Mouse (Mus musculus) liver, adult 2 months (tissue): ENCODE measurements around the gene Fam69a. TPM values are rescaled to one million over a fixed set of nuclear protein-coding genes. Genes with fewer than 3 reads are reported as not detected.

Source experiments
- DNase-seq: peaks from one replicate; pipeline ENCODE4 v3.0.0-alpha.2; 2011; ENCODE audit warnings: low read depth, low spot score; ENCODE audit errors: extremely low read depth
- H3K27ac ChIP-seq: fragments of 200-500 bp; replicated peaks from 2 replicates; pipeline ENCODE4 v1.5.1; 2012; ENCODE audit warnings: low read depth, mild to moderate bottlenecking, control low read depth, inconsistent platforms, low read length; ENCODE audit not compliant: insufficient read depth
- H3K27me3 ChIP-seq: fragments of 200-500 bp; 2 replicates; pipeline ENCODE4 v1.6.1; 2012; ENCODE audit warnings: mild to moderate bottlenecking, moderate library complexity, low read length, inconsistent platforms; ENCODE audit not compliant: control insufficient read depth, insufficient read depth
- H3K36me3 ChIP-seq: fragments of 200-500 bp; 2 replicates; pipeline ENCODE4 v1.6.1; 2012; ENCODE audit warnings: low read length, inconsistent platforms; ENCODE audit not compliant: control insufficient read depth, insufficient read depth
- H3K4me1 ChIP-seq: fragments of 200-500 bp; 2 replicates; pipeline ENCODE4 v1.6.1; 2011; ENCODE audit warnings: low read length; ENCODE audit not compliant: control insufficient read depth, insufficient read depth
- H3K4me3 ChIP-seq: fragments of 200-500 bp; 2 replicates; pipeline ENCODE4 v1.5.1; 2011; ENCODE audit warnings: low read depth, mild to moderate bottlenecking, control low read depth, low read length, moderate library complexity; ENCODE audit not compliant: insufficient read depth
- H3K79me2 ChIP-seq: fragments of 200-500 bp; 2 replicates; pipeline ENCODE4 v1.6.1; 2012; ENCODE audit warnings: inconsistent platforms, mild to moderate bottlenecking, low read length, moderate library complexity; ENCODE audit not compliant: control insufficient read depth, insufficient read depth
- H3K9ac ChIP-seq: fragments of 200-500 bp; 2 replicates; pipeline ENCODE4 v1.6.1; 2012; ENCODE audit warnings: low read depth, mild to moderate bottlenecking, control low read depth, inconsistent platforms, low read length
- CTCF ChIP-seq: fragments of 200-500 bp; IDR thresholded peaks from 2 replicates; pipeline ENCODE4 v1.5.1; 2011; ENCODE audit warnings: low read depth, low read length, control low read depth
- POLR2A ChIP-seq: fragments of 200-500 bp; IDR thresholded peaks from 2 replicates; pipeline ENCODE4 v1.6.1; 2011; ENCODE audit warnings: low read length, control low read depth; ENCODE audit not compliant: insufficient read depth; ENCODE audit errors: extremely low read depth
- WGBS: fragments of 180-500 bp; shearing (Covaris S2); methylation state at CpG from one replicate; pipeline ENCODE4 v1.1.7; 2018; 5-methylcytosine and 5-hydroxymethylcytosine counted together
- polyA plus RNA-seq: library from polyadenylated mRNA; depleted of rRNA; stranded (reverse); fragments of >200 nt; gene quantifications from 2 replicates; pipeline ENCODE4 v1.2.3, GENCODE M21; 2012
- total RNA-seq: library from RNA; depleted of rRNA; stranded (reverse); fragments of >200 nt; gene quantifications from 2 replicates; pipeline ENCODE4 v1.2.3, GENCODE M21; 2014

Fam69a gene
- total and polyA plus RNA-seq, 2 experiments = 1.4 to 5.3 TPM

DNA sequence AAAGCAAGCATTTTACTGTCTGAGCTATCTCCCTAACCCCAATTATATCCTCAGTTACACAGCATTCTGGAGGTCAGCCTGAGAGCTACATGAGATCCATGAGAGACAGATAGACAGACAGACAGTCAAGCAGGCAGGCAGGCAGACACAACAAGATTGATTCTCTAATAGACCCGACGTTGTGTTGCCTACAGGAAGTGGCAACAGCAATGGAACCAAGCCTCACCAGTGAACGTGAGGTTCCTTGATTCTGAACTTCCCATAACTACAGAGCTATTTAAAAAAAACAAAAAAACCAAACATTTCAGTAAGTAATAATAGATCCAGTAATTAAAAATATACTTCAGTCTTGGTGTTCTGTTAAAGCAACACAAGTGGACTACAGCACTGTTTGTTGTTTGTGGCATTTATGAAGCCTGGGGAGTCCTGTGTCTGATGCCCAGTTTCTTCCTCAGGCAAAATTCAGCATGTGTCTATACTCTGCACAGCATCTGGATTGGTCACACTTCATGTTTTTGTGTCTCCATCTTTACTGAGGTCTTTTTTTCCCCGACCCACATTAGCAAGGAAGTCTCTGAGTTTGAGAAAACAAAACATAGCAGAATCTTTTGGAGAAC, 19.9 kb downstream of the Fam69a start:
- H3K4me1 ChIP-seq = peaks cover 3% of the 10 kb centered on the region

DNA sequence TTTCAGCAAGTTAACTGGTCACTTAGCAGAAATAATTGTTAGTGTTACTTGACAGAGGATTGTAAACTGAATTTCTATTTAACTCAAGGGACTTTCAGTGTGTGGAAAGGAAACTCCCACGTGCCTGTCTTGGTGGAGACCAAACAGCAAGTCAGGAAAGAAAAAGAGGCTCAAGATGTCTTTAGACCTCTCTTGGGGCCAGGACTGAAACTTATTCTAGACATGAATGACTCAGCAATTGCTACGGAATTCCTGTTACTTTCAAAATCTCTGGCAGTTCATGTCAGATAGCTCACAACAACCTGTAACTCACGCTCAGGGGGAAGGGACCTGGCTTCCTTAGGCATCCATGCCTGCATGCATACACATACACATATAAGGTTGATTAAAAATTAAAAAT, 20.7 kb downstream of the Fam69a start:
- no peak overlapping the region for H3K9ac ChIP-seq
- H3K36me3 ChIP-seq = no peaks in the 10 kb centered on the region
- H3K27ac ChIP-seq = no peak overlapping the region
- no peak overlapping the region for H3K4me3 ChIP-seq
- TF ChIP-seq CTCF (no peak), POLR2A (no peak)
- H3K4me1 ChIP-seq = peaks cover 7% of the 10 kb centered on the region
- 57% methylated on average over 3 of the region's 3 CpGs for WGBS
- H3K27me3 ChIP-seq = no peaks in the 10 kb centered on the region
- H3K79me2 ChIP-seq = peaks cover 3% of the 10 kb centered on the region; the same call in 1 of the 2 replicates
- no peak for DNase-seq

More for the DNA sequence above, 19.9 kb downstream of the Fam69a start:
- no peak for TF ChIP-seq CTCF
- no peak for TF ChIP-seq POLR2A
- WGBS = 75% methylated on average over 4 of the region's 4 CpGs
- Histone ChIP-seq H3K9ac (no peak overlapping the region), H3K36me3 (no peaks in the 10 kb centered on the region), H3K79me2 (peaks cover 3% of the 10 kb centered on the region; the same call in 1 of the 2 replicates), H3K27me3 (no peaks in the 10 kb centered on the region), H3K4me3 (no peak overlapping the region), H3K27ac (no peak overlapping the region)
- DNase-seq = no peak

DNA sequence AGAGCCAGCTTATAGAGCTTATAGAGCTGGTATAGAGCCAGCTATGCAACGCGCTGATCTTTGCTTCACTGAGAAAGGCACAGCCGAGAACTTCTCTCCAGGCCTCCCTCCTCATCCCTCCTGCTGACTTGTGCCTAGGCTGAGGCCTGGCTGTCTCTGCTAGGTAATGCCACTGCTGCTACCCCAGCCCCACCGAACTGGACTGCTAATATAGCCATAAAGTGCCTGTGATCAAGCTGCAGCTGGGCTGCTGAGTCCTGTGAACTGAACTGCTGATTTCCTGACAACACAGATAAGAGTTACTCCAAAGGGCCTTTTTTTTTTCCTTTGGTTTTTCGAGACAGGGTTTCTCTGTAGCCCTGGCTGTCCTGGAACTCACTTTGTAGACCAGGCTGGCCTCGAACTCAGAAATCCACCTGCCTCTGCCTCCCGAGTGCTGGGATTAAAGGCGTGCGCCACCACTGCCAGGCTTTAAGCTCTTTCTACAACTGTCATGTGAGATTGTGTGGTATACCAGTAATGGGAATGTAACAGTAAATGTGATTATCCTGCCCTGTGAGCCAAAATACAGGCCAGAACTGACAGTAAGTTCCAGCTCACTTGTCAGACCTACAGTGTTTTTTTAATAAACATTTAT, 21.4 kb downstream of the Fam69a start:
- WGBS = 84% methylated on average over 9 of the region's 9 CpGs
- Histone ChIP-seq H3K36me3 (no peaks in the 10 kb centered on the region), H3K27ac (no peak overlapping the region), H3K79me2 (peaks cover 3% of the 10 kb centered on the region; the same call in 1 of the 2 replicates), H3K9ac (no peak overlapping the region), H3K4me1 (peaks cover 11% of the 10 kb centered on the region), H3K4me3 (no peak overlapping the region), H3K27me3 (no peaks in the 10 kb centered on the region)
- no peak for DNase-seq
- TF ChIP-seq CTCF (no peak), POLR2A (no peak)

DNA sequence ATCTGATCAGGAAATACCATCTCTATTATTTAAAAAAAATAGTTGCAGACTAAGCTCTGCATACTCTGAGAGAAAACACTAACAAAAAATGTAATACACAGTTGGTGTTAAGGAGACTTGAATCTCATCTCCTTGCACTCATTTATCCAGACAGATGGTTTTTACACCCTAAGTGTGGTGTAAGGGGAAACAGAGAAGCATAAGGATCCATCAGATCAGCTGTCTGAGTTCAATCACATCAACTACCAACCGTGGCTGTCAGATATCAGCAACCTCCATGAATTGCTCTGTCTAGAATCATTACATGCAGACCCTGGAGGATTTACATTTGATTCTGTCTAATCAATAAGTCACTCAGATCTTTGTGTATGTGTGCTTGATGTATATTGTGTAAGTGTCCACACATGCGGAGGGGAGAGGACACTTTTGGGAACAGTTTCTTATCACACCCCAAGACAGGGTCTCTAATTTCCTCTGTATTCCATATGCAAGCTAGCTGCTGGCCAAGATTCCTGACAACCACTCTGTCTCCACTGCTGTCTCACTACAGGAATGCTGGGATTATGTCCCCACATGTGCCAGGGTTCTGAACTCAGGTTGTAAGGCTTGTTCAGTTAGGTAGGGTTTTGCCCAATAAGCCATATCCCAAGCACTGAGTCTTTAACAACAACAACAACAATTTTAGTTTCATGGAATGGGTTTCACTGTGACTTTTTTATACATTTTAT, 22.7 kb downstream of the Fam69a start:
- H3K36me3 ChIP-seq = no peaks in the 10 kb centered on the region
- DNase-seq = no peak
- no peak overlapping the region for H3K27ac ChIP-seq
- H3K9ac ChIP-seq = no peak overlapping the region
- H3K27me3 ChIP-seq = no peaks in the 10 kb centered on the region
- 83% methylated on average over 2 of the region's 2 CpGs for WGBS
- H3K4me1 ChIP-seq = peaks cover 11% of the 10 kb centered on the region
- TF ChIP-seq POLR2A = no peak
- TF ChIP-seq CTCF = no peak
- no peak overlapping the region for H3K4me3 ChIP-seq
- H3K79me2 ChIP-seq = peaks cover 3% of the 10 kb centered on the region; the same call in 1 of the 2 replicates

DNA sequence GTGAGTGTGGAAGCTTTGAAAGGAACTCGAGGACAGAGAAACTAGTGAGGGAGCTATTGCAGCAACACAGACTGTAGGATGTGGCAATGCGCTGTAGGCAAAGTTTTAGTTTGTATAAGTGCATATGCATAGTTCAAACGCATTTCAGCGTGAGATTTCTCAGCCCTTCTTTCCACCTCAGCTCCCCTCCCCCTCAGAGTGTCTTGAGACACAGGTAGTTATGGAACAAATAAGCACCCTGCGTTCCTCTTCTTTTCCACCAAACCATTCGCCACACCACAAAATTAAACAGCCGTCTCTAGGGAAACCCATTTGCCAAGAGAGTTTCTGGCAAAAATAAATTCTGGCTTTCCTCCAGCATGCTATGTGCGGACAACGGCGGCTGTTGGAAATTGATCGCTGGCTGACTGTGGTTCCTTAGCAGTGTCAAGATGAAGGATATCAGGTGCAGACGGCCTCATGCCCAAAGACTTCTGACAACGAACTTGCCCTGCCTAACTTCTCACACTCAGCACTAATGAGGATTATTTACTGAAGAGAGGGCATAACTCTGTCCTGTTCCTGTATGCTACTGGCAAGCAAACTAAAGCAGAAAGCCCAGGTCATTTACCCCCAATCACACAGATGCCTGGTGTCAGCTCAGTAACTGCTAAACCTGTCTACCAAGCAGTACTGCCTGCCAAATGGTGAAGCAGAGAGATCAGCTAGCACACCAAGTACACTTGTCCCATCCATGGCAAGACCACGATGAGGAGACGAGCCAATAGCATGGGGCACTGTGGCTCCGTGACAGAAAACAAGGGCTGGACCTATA, 25.2 kb downstream of the Fam69a start:
- Histone ChIP-seq H3K27ac (no peak overlapping the region), H3K9ac (no peak overlapping the region), H3K36me3 (no peaks in the 10 kb centered on the region), H3K4me3 (peak overlapping the region; percentile 34), H3K79me2 (peaks cover under 1% of the 10 kb centered on the region; the same call in 1 of the 2 replicates), H3K27me3 (no peaks in the 10 kb centered on the region), H3K4me1 (peaks cover 11% of the 10 kb centered on the region)
- no peak for TF ChIP-seq CTCF
- no peak for TF ChIP-seq POLR2A
- WGBS = 19% methylated on average over 16 of the region's 16 CpGs
- peak; percentile 85 for DNase-seq
